Mouse (Mus musculus): Measurements from ENCODE around the gene Parp6. TPM values are rescaled to one million over a fixed set of nuclear protein-coding genes. Genes with fewer than 3 reads are reported as not detected.

The Parp6 gene
- total RNA-seq, 2 experiments from 2014 or later: 129 to 132 TPM

DNA sequence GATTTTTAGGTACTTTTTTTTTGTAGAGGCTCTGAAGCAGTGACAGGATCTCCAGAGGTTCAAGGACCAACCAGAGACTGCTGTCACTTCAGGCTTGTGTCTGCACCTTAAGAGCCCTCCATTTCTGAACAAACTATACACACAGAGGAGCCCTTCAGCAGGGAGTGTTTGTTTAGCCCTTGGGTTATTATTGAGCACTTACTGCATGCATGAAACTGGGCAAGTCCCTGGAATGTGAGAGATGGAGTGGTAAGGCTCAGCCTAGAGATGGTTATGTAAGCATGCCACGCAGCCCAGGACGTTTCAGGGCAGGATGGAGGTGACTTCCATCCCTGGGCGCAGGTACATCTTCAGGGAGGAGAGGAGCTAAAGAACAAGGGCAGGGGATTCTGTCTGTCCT is 79.3 kb downstream of the Parp6 start:
- Histone ChIP-seq H3K27ac (no peak overlapping the region), H3K4me3 (no peak overlapping the region)
- DNase-seq (ENCODE audit: low spot score in 2 of 2): no peak
- no peak for TF ChIP-seq CTCF (conservative IDR thresholded peaks at IDR 0.05)

Other genes with a start within 250 kb of the Parp6 start
- 100 to 1,000 TPM; 106 TPM for gene Arih1, start 130.7 kb upstream of the Parp6 start, total RNA-seq (2021)
- gene Hexa, start 77.7 kb upstream of the Parp6 start, total RNA-seq (2021): 10 to 100 TPM; 47.8 to 51.0 TPM
- 1 to 10 TPM; 2.4 to 2.8 TPM for gene Tmem202, start 77.4 kb upstream of the Parp6 start, total RNA-seq (2021)
- 10 to 100 TPM; 25.2 to 30.4 TPM for gene Celf6, start 39.4 kb upstream of the Parp6 start, total RNA-seq (2021)
- gene Pkm, start 39.1 kb downstream of the Parp6 start, total RNA-seq (2021): 1,000 to 10,000 TPM; 1,301 to 1,421 TPM
- 1 to 10 TPM; 5.7 to 7.5 TPM for gene Gramd2, start 62.9 kb downstream of the Parp6 start, total RNA-seq (2021)
- gene Senp8, start 133.4 kb downstream of the Parp6 start, total RNA-seq (2021): 1 to 10 TPM; 8.4 to 8.6 TPM
- gene Myo9a, start 133.6 kb downstream of the Parp6 start, total RNA-seq (2021): 10 to 100 TPM; 70.0 to 71.1 TPM